Mouse (Mus musculus): ENCODE results near the gene Gm45208.
"Not testable (repeated sequence)": the region's sequence is repeated elsewhere in the genome, so short reads cannot be mapped to it uniquely, and the experiment has no call there.

Gm45208 gene

DNA sequence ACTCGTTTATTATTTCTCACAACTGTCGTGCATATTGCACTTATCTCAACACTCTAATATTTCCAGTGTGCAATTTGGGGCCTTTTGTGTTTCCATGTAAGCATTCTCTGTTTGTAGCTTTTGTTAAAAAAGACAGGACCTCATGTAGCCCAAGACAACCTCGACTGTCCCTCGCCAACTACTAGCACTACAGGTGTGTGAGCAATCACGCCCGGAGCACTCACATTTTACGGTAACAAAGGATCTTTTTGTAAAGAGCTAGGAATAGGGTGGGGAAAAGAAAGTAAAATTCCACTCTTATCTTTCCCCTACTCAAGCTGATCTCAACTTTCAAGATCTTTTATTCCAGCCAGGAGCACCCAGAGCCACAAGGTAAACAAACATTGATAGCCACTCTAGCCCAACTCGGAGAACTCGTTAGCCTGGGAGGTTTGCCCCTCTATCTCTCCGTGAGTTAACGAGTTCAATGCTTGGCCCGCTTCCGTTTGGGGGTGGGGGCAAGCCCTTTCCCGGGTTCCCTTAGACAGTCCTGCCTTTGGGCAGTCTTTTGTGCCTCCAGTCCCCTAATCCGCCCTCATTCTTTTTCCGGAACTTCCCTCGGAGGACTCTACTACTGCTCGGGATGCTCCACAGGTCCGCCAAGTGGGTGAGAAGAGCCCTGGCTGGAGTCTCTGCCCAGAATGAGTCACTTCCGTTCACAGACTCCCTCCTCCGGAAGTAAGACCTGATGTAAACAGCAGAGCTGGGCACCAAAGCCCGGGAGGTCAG, at the start of gene Gm45208:
Gene Gm45208 (plus strand): TSS at position 732 of the 768 bp plus-strand sequence.
- in situ Hi-C loops (cut with MboI, MseI), result no loop called here

DNA sequence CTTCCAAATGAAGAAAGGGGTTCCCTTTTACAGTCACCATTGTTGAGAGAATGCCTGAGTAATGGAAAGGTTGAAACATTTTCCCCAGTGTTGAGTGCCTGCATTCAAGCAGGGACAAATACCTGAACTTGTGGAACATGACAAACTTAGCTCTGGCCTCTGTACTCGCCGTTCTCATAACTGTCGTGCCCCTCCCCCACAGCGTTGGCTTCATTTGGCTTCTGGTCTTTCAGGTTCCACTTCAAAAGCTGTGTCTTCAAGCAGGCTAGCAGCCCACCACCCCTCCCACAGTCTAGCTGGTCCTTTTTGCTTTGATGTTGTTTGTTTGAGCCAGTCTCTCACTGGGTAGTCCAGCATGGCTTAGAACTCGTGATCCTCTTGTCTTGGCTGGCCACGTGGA, 49.3 kb upstream of the Gm45208 start:
- in situ Hi-C loops (cut with MboI, MseI), result no loop called here

DNA sequence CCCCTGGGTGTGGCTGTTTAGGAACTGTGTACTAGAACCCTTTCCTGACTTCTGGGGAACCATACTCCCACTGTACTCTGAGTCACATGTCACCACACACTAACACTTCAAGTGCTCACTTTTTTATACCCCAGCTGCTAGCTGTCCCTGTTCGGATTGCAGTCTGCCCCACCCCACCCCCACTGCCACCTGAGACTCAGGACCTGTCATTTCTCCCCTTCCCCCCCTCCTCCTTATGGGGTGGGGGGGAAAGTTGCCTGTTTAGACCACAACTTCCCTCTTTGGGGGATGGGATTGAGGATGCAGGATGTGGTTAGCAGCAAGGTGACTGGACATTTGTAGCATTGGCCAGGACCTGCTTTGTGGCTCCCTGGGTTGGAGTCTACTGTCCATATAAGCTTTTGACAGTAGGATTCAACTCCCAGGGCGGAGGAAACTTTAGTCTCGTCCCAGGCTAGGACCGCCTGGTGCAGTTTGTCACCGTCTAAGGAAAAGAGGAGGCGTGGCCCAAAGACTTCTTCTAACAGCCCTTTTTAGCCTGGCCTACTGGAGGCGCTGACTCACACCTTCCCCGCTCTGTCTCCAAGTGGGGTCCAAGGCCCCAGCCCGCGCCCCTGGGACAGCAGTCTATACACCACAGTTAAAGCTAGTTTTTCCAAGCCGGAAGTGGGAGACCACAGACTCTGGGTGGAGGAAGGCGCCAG, 48.3 kb upstream of the Gm45208 start:
- in situ Hi-C loops (cut with MboI, MseI), result no loop called here

DNA sequence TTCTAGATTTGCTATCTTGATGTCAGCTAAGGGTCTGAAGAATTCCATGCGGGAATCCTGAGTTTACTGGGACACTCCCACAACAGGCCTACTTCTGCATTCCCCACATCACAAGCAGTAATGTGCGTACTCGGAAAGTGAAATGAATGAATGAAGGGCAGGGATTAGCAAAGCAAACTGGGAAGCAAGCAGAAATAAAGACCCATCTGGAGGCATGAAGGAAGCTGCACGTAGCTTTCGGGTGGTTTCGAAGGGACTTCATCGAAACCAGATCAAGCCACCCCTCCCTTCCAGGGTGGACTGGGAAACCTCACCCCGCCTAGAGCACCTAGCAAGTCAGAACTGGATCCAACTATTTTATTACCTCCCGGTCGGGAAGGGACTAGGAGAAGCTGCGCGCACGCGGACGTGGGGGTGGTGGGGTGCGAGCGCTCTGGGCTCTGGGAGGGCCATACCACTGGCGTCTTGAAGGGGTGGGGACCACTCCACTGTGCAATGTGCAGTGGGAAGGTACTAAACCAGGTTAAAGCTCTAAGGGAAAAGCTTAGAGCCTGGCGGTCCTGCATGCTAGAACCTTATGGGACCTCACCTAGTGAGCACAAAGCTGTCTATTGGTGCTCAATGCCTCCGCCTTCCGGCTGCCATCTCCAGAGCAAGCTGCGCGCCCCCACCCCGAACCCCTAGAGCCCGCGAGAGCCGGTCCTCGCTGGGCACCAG, 47.6 kb upstream of the Gm45208 start:
- in situ Hi-C loops (cut with MboI, MseI), result no loop called here

DNA sequence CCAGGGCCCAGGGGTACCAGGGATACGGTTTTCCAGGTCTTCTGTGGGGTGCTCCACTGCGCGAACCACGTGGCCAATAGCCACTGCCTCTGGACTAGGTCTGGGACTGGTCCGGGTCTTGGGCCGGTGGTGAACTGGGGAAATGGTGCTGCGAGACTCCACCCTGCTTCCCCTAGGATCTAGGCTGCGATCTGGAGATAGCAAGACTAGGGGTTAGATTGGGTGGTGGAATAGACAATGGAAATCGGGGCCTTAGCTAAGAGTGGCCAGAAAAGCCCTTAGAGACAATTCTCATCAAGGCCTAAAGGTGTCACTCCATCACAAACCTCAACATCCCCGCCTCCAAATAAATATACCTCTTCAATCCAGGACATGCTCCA, 47.1 kb upstream of the Gm45208 start:
- in situ Hi-C loops (cut with MboI, MseI), result no loop called here

DNA sequence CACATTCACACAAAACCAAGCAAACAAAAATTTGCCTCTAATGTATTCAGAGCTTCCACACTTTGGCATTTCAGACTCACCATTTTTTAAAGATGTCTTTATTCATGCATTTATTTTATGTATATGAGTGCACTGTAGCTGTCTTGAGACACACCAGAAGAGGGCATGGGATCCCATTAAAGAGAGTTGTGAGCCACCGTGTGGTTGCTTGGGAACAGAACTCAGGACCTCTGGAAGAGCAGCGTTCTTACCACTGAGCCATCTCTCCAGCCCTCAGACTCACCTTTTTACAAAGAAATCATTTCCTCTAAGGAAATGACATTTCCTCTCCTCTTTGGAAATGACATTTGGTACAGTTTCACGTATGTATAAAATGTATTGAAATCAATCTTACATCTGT, 43.1 kb upstream of the Gm45208 start:
- in situ Hi-C loops (cut with MboI, MseI), result no loop called here

DNA sequence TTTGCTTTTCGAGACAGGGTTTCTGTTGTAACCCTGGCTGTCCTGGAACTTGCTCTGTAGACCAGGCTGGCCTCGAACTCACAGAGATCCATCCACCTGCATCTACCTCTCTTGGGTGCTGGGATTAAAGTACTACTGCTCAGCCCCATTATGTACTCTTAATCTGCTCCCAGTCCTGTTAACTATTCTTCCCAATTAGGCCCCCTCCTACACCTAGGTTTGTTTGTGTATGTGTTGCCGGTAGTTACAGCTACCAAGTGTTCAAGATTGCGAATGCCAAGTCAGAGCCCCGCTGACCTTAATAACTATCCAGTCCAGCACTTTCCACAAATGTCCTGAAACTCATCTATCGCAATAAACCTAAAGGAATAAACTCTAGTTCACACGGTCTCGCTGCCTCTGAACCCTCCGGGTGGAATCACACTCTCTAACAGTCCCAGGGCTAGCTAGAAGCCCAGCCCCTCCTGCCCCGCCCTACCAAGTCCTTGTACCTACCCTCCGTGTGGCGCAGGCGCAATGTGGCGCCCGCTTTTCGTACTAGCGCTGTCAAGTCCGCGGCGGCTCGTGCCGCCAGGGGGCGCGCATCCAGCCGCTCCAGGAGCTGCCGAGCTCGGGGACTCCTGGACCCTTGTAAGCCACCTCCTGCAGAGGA, 42.5 kb upstream of the Gm45208 start:
- in situ Hi-C loops (cut with MboI, MseI), result no loop called here

DNA sequence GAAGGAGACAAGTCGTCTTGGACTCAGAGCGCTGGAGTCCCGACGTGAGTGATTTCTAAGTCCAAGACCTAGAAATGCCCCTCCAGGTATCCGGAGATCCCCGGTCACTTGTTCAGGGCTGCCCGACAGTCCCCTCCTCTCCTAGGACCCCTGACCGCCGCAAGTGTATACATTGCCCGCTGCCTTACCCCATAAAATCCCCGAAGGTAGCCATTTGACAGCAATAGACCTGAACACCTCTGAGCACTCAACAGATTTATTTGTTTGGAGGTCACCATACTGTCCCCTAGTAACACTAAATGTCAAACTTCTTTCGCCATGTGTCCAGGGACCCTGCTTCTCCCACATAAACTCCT, 42.0 kb upstream of the Gm45208 start:
- in situ Hi-C loops (cut with MboI, MseI), result no loop called here

DNA sequence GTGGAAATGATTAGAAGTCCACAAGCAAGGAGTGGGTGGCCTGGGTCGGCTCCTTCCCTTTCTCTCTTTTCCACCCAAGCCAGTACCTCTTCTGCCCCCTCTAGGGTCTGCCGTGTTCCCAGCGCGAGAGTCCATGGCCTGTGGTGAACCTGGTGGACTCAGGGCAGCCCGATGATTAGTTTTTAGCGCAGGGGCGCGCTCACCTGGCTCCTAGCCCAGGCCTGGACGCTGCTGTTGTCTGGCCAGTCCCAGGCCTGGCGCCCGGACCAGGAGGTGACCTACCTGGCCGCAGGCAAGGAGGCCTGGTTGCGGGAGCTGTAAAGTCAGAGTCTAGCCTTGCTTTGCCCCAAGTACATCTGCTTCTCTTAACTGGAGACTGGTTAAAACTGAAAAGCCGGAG, 41.2 kb upstream of the Gm45208 start, which contains the start of gene Magix:
Gene Magix (minus strand): TSS at position 388 of the 400 bp plus-strand sequence.
- in situ Hi-C loops (cut with MboI, MseI), result no loop called here

DNA sequence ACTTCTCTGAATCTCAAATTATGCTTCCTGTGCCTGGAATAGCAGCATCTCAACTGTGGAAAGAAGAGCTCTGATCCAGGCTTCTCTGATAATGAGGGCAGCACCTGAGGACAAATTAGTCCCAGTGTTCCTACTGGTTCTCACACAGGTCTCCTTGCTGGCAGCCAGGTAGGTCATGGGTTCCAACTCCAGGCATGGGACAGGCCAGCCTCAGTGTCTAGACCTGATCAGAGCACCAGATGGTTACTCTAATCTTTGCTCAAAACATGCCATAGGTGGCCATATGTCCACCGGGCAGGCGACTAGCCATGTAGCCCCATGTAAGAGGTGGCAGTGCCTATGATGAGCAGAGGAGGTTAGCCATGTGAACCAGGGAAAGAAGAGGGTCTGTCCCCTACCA, 33.7 kb upstream of the Gm45208 start:
- in situ Hi-C loops (cut with MboI, MseI), result no loop called here

DNA sequence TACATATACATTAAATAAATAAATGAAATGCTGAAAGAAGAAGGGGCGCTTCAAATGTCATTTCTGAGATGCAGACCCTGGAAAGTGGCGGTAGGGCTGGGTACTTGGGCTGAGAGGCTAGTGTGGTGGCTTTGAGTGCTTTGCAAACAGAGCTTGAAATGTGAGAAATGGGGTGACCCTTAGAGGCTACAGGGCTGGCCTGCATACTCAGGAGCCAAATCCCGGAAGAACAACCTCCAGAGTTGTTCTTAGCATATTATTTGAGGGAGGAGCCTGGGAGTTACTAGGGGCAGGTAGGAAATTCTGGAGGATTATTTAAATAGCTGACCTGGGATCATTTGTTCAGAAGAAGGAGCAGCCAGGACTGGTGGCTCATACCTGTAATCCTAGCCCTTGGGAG, 31.6 kb upstream of the Gm45208 start:
- in situ Hi-C loops (cut with MboI, MseI), result no loop called here

DNA sequence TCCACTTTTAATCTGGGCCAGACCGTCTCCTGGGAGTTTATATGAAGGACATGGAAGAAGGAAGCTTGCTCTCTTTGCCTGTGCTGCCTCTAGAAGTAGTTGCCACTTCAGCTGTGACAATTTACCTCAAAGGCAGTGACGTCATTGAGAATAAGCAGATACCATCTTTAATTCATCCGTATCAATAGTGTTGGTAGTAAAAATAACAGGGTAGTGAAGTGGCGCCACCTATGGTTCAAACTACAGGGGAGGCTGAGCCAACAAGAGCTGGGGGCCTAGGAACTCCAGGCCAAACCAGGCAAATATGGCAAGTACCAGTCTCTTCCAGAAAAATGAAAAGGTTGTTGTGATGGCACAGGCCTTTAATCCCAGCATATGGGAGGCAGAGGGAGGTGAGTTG, 29.2 kb upstream of the Gm45208 start:
- in situ Hi-C loops (cut with MboI, MseI), result no loop called here

DNA sequence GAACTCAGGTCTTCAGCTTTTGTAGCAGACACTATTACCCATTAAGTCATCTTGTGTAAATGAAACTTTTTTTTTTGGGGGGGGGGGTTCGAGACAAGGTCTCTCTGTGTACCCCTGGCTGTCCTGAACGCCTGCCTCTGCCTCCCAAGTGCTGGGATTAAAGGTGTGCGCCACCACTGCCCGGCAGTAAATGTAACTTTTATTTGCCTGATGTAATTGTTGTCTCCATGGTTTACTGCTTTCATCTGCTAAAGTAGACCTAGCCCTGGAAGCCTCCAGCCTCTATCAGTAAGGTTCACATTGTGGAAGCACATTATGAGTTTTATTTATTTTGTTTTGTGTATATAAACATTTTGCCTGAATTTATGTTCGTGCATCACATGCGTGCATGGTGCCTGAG, 25.5 kb upstream of the Gm45208 start:
- in situ Hi-C loops (cut with MboI, MseI), result no loop called here

DNA sequence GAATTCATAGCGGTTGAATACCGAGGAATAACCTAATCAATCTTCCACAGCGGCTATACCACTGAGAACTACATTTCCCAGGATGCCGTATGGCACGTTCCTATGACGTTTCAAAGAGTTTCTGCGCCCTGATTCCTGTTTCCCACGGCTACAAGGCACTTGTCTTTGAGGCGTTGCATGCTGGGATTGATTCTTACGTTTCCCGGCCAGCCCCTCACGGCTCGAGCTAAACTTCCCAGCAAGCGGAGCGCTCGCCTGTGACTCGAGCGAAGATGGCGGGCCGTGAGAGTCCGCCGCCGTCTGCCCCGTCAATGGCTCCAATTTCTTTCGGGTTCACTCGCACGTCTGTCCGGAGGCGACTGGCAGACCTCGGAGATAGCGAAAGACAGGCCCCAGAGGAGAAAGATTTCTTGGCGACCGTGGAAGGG, 25.1 kb upstream of the Gm45208 start, which contains the start of gene Gpkow:
Gene Gpkow (plus strand): TSS at position 178 of the 428 bp plus-strand sequence.
- in situ Hi-C loops (cut with MboI, MseI), result no loop called here

DNA sequence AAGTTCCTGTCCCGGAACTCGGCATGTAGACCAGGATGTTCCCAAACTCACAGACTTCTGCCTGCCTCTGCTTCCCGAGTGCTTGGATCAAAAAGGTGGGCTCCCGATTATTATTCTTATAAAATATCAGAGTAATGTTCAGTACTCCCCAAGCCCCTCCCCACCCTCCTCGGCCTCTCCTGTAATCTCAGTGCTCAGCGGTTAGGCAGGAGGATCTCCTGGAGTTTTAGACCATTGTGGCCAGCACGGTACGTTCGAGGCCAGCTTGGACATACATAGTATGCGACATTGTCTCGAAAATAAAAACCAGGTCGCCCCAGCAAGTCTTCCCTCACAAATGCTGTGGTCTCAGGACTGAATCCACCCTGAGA, 8.3 kb upstream of the Gm45208 start:
- in situ Hi-C loops (cut with MboI, MseI), result loop anchor here (5.0 kb wide), 1 partner anchor 384 kb away; no protein-coding TSS in a partner anchor

DNA sequence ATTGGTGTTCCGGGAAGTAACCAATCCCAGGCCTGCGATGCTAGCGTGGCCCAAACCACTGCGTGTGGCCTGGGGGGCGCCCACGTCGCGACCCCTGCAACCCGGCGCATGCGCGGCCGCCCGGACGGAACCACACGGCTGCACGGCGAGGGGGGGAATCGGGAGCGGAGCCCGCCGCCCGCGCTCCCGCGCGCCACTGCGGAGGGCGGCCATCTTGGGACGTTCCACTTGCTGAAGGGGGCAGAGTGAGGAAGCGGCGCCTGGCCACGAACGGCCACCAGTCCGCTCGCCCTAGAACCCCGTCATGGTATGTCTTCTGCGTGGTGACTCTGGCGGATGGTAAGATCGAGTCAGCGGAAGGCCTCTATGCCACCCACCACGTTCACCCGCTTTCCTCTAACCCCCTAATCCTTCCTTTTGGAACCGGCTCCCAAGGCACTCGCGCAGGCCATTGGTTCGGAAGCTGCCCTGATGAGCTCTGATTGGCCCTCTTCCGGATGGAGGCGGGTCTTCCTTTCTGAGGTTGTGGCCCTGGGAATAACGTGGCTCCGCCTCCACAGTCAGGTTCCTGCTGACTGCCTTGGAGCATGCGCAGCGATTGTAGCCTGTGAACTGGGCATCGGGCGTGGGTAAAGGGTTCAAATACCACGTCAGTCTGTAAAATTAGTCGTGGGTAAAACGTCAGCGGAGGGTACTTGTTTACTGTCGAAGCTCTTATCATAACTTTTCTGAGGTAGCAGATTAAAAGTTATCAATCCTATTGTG, 7.7 kb upstream of the Gm45208 start, which contains the start of gene Wdr45:
Gene Wdr45 (plus strand): TSS at position 199 of the 765 bp plus-strand sequence.
- in situ Hi-C loops (cut with MboI, MseI), result loop anchor here (5.0 kb wide), 1 partner anchor 383 kb away; no protein-coding TSS in a partner anchor

DNA sequence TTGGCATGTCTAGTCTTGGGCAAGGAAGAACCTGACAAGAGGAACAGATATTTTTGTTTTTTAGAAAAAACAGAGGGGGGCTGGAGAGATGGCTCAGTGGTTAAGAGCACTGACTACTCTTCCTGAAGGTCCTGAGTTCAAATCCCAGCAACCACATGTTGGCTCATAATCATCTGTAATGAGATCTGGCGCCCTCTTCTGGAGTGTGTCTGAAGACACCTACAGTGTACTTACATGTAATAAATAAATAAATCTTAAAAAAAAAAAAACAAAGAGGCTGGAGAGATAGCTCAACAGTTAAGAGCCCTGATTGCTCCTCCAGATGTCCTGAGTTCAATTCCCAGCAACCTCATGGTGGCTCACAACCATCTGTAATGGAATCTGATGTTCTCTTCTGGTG, 6.0 kb upstream of the Gm45208 start:
- in situ Hi-C loops (cut with MboI, MseI), result not testable (repeated sequence)

DNA sequence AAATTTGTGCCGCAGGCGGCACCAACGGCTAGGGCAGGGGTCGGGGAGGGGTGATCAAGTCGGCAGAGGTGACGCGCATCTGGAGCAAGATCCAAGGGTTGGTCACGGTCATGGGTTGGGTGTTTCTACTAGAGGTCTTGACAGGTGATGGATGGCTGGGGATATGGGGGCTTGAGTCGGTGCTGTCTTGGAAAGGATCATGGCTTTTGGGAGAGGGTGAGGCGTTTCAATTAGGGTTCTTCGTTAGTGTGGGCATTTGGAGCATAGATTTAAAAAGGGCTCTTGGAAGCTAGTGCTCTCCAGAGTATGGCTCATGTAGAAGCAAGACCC, 202 bp downstream of the Gm45208 start:
- in situ Hi-C loops (cut with MboI, MseI), result no loop called here

DNA sequence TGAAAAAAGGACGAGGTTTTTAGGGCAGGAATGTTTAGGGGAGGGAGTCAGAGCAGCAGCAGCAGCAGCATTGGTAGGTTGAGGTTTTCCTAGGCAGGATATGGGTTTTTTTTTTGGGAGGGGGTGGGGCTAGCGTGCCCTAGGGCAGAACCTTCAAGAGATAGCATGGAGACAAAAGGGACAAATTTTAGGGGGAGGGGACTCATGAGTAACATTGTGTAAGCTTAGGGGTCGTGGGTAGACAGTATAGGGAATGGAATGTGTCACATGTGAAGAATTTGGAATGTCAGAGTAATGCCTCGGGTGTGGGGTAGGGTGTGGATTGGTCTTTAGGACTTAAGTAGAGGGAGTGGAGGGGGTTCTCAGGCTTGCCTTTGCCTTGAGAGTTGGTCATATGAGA, 646 bp downstream of the Gm45208 start:
- in situ Hi-C loops (cut with MboI, MseI), result no loop called here

DNA sequence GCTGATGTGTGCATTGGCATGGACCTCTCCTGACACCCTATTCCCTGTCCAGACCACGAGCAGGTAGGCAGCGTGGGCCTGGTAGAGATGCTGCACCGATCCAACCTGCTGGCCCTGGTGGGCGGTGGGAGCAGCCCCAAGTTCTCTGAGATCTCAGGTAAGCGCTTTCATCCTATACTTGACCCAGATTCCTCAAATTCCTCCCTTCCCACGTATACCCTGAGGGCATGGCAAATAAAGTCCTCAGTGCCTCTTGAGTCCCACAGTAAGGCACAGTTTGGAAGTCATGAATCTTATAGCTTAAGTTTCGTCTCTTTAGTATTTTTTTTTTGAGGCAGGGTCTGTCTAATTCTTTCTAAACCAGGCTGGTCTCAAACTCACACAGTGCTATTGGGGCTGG, 2.1 kb downstream of the Gm45208 start:
- in situ Hi-C loops (cut with MboI, MseI), result no loop called here

DNA sequence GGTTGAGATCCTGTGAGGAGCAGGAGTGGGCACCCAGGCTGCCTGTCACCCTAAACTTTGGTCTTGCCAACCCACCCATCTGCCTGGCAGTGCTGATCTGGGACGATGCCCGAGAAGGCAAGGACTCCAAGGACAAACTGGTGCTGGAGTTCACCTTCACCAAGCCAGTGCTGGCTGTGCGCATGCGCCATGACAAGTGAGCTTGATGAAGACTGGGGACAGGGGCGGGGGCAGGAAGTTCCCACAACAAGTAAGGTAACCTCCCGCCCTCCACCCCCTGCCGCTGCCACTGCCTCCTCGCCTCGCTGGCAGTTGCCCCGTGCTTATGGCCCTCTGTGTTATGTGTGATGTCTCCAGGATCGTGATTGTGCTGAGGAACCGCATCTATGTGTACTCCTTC, 3.8 kb downstream of the Gm45208 start:
- in situ Hi-C loops (cut with MboI, MseI), result no loop called here

All from regulatory T cell (primary cell).